Mouse (Mus musculus) embryonic facial prominence, embryonic 15.5 days (tissue): ENCODE data around the gene Nsun6. TPM values are rescaled to one million over a fixed set of nuclear protein-coding genes. Genes with fewer than 3 reads are reported as not detected.

Experiments used
- ATAC-seq: fragments of 200-750 bp; cut with Nextera tagmentation; 2 replicates; pipeline ENCODE4 v1.8.0; 2017; ENCODE audit warnings: low read depth, moderate TSS enrichment; ENCODE audit not compliant: insufficient number of reproducible peaks, low FRiP score, low TSS enrichment
- H3K27ac ChIP-seq: fragments of 300-500 bp; sonication (generic); replicated peaks from 2 replicates; pipeline ENCODE4 v1.5.1; 2015; ENCODE audit warnings: mild to moderate bottlenecking, inconsistent platforms
- H3K27me3 ChIP-seq: fragments of 300-500 bp; sonication (generic); 2 replicates; pipeline ENCODE4 v1.6.1; 2015; ENCODE audit warnings: inconsistent platforms
- H3K36me3 ChIP-seq: fragments of 300-500 bp; sonication (generic); 2 replicates; pipeline ENCODE4 v1.6.1; 2015; ENCODE audit warnings: mild to moderate bottlenecking, inconsistent platforms
- H3K4me1 ChIP-seq: fragments of 300-500 bp; sonication (generic); 2 replicates; pipeline ENCODE4 v1.6.1; 2015; ENCODE audit warnings: inconsistent platforms
- H3K4me2 ChIP-seq: fragments of 300-500 bp; sonication (generic); replicated peaks from 2 replicates; pipeline ENCODE4 v1.6.1; 2015; ENCODE audit warnings: mild to moderate bottlenecking, inconsistent platforms
- H3K4me3 ChIP-seq: fragments of 300-500 bp; sonication (generic); replicated peaks from 2 replicates; pipeline ENCODE4 v1.5.1; 2015; ENCODE audit warnings: mild to moderate bottlenecking, inconsistent platforms
- H3K9ac ChIP-seq: fragments of 300-500 bp; sonication (generic); 2 replicates; pipeline ENCODE4 v1.6.1; 2015; ENCODE audit warnings: inconsistent platforms
- H3K9me3 ChIP-seq: fragments of 300-500 bp; sonication (generic); replicated peaks from 2 replicates; pipeline ENCODE4 v1.6.1; 2016; ENCODE audit warnings: inconsistent platforms
- WGBS: fragments of 180-500 bp; shearing (Covaris S2); methylation state at CpG from one replicate; pipeline ENCODE4 v1.1.7; 2015; 5-methylcytosine and 5-hydroxymethylcytosine counted together
- polyA plus RNA-seq: library from polyadenylated mRNA; unstranded; fragments of >200 nt; fragmentation: Nextera tagmentation; extraction: Ambion mirVana; gene quantifications from 2 replicates; pipeline ENCODE4 v1.2.1, GENCODE M21; 2015

Gene Nsun6
- polyA plus RNA-seq, 1 experiment from 2014 or later: 11.4 TPM

DNA sequence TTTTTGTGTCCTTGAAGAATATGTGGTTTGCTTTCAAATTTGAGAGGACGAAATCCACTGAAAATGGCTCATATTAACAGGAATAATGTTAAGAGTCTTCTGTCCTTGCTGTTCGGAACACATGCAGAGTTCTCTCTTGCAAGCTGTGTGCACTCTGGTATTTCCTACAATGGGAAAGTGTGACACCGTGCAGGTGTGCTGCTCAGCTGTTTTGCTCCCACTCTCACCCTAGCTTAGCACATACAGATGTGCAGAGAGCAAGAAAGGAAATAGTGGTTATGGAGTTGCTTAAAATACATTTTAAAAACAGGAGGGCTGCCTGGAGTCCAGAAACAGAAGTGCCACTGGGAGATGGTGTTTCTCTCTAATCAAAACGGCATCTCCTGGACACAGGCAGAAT lies 65.5 kb downstream of the Nsun6 start:
- ATAC-seq: no peak
- WGBS: 84% methylated on average over 4 of the region's 4 CpGs

DNA sequence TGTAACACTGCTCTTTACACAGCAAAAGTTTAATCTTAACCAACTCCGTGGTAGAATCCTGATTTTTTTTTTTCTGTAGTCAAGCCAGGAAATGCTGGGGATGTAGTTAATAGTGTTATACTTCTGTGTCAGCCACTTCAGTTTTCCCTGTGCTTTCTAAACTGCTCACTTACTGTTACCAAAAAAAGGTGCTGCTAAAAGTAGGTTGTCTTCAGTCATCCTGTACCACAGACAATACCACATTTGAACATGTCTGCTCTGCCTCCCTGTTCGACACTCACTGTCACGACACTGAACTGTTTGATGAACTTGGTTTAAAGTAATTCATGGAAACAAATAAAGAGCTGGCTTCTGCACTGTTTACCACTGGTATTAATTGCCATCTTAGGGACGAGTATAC lies 66.4 kb downstream of the Nsun6 start:
- no peak overlapping the region for H3K27ac ChIP-seq
- H3K36me3 ChIP-seq: peaks cover 3% of the 10 kb centered on the region; the same call in 1 of the 2 replicates
- H3K4me2 ChIP-seq: no peak overlapping the region
- no peak overlapping the region for H3K9ac ChIP-seq
- no peak overlapping the region for H3K4me3 ChIP-seq
- WGBS: 79% methylated on average over 4 of the region's 4 CpGs
- ATAC-seq: no peak
- no peaks in the 10 kb centered on the region for H3K9me3 ChIP-seq
- H3K27me3 ChIP-seq: no peaks in the 10 kb centered on the region
- no peaks in the 10 kb centered on the region for H3K4me1 ChIP-seq

More for the DNA sequence above, 65.5 kb downstream of the Nsun6 start:
- peaks cover 3% of the 10 kb centered on the region; the same call in 1 of the 2 replicates for H3K36me3 ChIP-seq
- H3K9ac ChIP-seq: no peak overlapping the region
- H3K27me3 ChIP-seq: no peaks in the 10 kb centered on the region
- no peaks in the 10 kb centered on the region for H3K9me3 ChIP-seq
- no peaks in the 10 kb centered on the region for H3K4me1 ChIP-seq
- no peak overlapping the region for H3K4me2 ChIP-seq
- no peak overlapping the region for H3K4me3 ChIP-seq
- no peak overlapping the region for H3K27ac ChIP-seq

DNA sequence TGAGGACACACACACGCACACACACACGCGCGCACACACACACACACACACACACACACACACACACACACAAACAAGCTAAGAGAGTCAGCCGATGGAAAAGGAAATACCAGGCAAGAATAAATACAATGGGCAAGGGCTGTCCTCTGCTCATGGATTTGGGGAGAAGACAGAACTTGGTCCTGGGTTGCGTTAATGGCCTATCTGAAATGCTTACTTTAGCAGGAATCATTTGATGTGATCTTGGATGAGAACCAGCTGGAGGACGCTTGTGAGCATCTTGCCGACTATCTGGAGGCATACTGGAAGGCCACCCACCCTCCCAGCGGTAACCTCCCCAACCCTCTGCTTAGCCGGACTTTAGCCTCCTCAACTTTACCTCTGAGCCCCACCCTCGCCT lies 70.8 kb downstream of the Nsun6 start:
- 81% methylated on average over 11 of the region's 11 CpGs for WGBS
- Histone ChIP-seq H3K4me2 (no peak overlapping the region), H3K9ac (no peak overlapping the region), H3K27ac (no peak overlapping the region), H3K4me1 (no peaks in the 10 kb centered on the region), H3K4me3 (no peak overlapping the region), H3K27me3 (no peaks in the 10 kb centered on the region), H3K36me3 (no peaks in the 10 kb centered on the region), H3K9me3 (no peaks in the 10 kb centered on the region)
- ATAC-seq: no peak

DNA sequence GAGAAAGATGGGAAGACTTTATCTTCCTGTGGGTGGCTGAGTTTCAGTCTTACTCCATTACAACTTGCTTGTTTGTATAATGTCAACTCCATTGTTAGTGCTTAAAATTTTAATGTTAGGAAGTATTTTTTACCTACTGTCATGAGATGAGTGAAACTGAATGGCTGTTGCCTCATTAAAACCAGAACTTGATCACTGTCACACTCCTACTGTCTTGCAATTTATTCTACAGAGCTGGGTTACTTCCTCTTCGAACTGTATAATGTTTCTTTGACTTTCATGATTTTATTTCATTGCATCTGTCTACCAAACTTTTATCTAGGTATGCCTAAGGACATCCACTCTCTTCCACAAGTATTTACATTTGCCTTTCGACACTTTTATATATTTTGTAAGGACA lies 93.4 kb downstream of the Nsun6 start:
- WGBS: 83% methylated on average over 2 of the region's 2 CpGs
- Histone ChIP-seq H3K36me3 (no peaks in the 10 kb centered on the region), H3K4me1 (no peaks in the 10 kb centered on the region), H3K27ac (no peak overlapping the region), H3K27me3 (no peaks in the 10 kb centered on the region), H3K9ac (no peak overlapping the region), H3K9me3 (no peaks in the 10 kb centered on the region), H3K4me3 (no peak overlapping the region), H3K4me2 (no peak overlapping the region)
- no peak for ATAC-seq

DNA sequence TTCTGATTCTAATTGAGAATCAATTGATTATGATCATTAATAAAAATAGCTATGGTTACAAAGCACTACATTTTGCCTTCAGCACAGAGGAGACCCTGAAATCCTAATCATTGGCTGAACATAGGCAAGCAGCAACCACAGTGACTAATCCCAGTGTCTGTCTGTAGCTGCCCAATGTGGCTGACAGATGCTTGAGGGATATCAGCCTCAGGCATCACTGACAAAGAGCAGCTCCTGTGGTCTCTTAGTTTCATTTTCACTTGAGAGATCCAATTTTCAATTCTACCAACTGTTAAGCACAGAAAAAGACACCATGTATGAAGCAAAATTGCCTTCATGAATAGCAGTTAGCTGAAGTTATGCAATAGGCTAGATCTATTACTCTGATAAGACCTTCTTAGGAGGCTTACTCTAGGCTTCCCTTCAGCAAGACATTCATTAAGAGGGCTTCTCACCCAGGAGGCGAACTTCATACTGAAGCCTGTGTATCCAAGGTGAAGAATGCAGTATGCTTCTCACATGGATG lies 93.8 kb downstream of the Nsun6 start:
- H3K9me3 ChIP-seq: no peaks in the 10 kb centered on the region
- H3K4me2 ChIP-seq: no peak overlapping the region
- no peaks in the 10 kb centered on the region for H3K27me3 ChIP-seq
- H3K4me3 ChIP-seq: no peak overlapping the region
- no peak overlapping the region for H3K27ac ChIP-seq
- ATAC-seq: no peak
- 53% methylated on average over 1 of the region's 1 CpGs for WGBS
- no peaks in the 10 kb centered on the region for H3K4me1 ChIP-seq
- no peak overlapping the region for H3K9ac ChIP-seq
- no peaks in the 10 kb centered on the region for H3K36me3 ChIP-seq

DNA sequence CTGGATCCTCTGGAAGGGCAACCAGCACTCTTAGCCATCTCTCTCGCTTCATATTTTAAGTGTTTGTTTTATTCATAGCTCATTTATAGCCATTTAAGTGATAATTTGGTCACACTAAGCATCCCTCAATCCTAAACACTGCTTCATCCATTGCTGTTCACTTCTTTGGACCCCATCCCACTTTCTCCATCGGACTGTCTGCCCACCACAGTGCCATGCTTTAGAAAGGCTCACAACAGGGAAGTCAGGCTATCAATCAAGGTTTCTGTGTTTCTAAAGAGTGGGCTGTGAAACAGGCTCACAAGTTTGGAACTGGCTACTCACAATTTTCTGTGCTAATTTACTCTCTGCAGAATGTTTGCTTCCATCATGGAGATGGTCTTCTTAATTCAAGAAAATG lies 101.8 kb downstream of the Nsun6 start:
- Histone ChIP-seq H3K9ac (no peak overlapping the region), H3K4me3 (no peak overlapping the region), H3K4me1 (no peaks in the 10 kb centered on the region), H3K36me3 (no peaks in the 10 kb centered on the region), H3K27ac (no peak overlapping the region), H3K4me2 (no peak overlapping the region), H3K9me3 (no peaks in the 10 kb centered on the region), H3K27me3 (no peaks in the 10 kb centered on the region)
- no peak for ATAC-seq
- 87% methylated on average over 2 of the region's 2 CpGs for WGBS

Other genes with a start within 250 kb of the Nsun6 start
- 29.2 and 29.5 TPM in 2 replicates for gene Arl5b, start 5.7 kb downstream of the Nsun6 start, polyA plus RNA-seq